Mouse (Mus musculus) cerebellum, postnatal 4 days (tissue): ENCODE data around the gene Klhl41.
A peak's percentile ranks its signal among the peaks of the same experiment; 100 is the strongest.
"Not testable (repeated sequence)": the region's sequence is repeated elsewhere in the genome, so short reads cannot be mapped to it uniquely, and the experiment has no call there.

Experiments used
- DNase-seq, 2 experiments: peaks; one replicate each; pipeline ENCODE4 v3.0.0; 2022; ENCODE audit warnings: low spot score in 2 of 2, mixed read lengths in 1 of 2

Gene Klhl41

GRCm38 (mm10) chr2:69669853-69670252 lies at the start of gene Klhl41:
Klhl41 (plus strand) TSS chr2:69670120.
- no peak for DNase-seq

GRCm38 (mm10) chr2:69629215-69629614 lies 40.7 kb upstream of the Klhl41 start:
- DNase-seq = no peak

GRCm38 (mm10) chr2:69629914-69630313 lies 40.0 kb upstream of the Klhl41 start:
- DNase-seq = no peak

- DNase-seq = no peak
Measured at GRCm38 (mm10) chr2:69630792-69631191, 39.1 kb upstream of the Klhl41 start.

DNA sequence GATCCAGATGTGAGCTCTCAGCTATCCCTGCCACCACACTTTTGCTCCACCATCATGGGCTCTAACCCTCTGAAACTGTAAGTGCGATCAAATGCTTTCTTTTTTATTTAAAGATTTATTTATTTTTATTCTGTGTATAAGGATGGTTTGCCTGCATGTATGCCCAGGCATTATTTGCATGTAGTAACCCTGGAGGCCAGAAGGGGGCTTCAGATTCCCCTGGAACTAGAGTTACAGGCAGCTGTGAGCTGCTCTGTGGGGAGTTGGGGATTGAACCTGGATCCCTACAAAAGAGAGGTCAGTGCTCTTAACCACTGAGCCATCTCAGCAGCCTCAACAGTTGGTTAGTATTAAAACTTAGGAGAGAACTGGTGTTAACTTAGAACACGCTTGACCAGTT lies 38.5 kb upstream of the Klhl41 start:
- no peak for DNase-seq

GRCm38 (mm10) chr2:69635064-69635701 lies 34.7 kb upstream of the Klhl41 start:
- peak in 1 of 2 experiments; percentile 37 for DNase-seq

- peak in 1 of 2 experiments; percentile 55 for DNase-seq
Measured at GRCm38 (mm10) chr2:69635807-69636206, 34.1 kb upstream of the Klhl41 start.

DNA sequence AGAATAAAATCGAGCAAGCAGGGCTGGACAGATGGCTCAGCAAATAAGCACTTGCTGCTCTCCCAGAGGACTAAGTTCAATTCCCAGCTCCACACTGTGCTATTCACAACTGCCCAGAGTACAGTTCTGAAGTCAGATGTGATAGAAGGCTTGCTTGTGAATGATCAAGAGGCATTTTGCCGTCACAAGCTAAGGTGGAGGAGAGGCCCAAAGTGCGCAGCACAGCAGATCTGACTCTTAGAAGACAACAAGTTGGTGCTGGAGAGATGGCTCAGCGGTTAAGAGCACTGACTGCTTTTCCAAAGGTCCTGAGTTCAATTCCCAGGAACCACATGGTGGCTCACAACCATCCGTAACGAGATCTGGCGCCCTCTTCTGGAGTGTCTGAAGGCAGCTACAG lies 31.9 kb upstream of the Klhl41 start:
- not testable (repeated sequence) for DNase-seq

DNA sequence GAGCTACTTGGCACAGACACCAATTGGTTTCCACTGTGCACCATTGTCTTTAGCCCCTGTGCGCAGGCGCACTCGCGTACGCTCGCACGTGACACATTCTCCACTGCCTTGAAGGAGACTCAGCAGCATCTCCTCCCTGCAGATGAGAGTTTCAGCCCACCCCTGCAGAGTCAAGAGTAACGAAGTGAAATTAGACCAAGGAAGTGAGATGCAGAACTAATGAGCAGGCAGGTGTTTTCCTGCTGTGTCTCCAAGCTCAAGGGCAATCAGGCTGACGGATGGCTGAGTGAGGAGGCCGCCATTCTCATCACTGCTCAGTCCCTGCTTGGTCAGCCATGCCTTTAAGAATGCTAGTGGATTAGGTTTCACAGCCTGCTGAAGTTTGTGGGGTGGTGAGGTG lies 29.8 kb upstream of the Klhl41 start:
- peak in 1 of 2 experiments; percentile 15 for DNase-seq

DNA sequence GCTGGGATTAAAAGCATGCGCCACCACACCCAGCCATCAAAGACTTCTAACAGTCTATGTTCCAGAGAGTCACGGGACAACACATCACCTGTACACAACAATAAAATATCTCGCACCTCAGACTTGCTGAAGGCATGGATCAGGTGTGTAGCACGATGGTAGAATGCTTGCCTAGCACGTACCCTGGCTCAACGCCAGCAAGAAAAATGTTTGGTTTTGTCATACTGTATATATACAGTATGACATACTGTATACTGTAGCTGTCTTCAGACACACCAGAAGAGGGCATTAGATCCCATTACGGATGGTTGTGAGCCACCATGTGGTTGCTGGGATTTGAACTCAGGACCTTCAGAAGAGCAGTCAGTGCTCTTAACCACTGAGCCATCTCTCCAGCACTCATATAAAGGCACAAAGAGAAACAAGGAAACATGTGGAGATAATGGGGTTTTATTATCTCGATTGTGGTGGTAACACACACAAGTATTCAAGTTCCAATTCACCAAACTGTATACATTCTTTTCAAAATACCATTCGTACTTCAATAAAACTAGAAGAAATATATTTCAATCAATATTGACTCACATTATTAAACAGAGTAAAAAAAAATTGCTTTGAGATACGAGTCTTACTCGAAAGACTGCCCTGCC lies 24.8 kb upstream of the Klhl41 start:
- DNase-seq = no peak

- DNase-seq = peak; percentile 85 to 91
Measured at GRCm38 (mm10) chr2:69646726-69647490, 23.0 kb upstream of the Klhl41 start, which contains the start of gene Bbs5. Bbs5 (plus strand) TSS chr2:69647171.

GRCm38 (mm10) chr2:69649716-69650115 lies 20.2 kb upstream of the Klhl41 start:
- DNase-seq = no peak

- DNase-seq = no peak
Measured at GRCm38 (mm10) chr2:69659326-69659725, 10.6 kb upstream of the Klhl41 start.

DNA sequence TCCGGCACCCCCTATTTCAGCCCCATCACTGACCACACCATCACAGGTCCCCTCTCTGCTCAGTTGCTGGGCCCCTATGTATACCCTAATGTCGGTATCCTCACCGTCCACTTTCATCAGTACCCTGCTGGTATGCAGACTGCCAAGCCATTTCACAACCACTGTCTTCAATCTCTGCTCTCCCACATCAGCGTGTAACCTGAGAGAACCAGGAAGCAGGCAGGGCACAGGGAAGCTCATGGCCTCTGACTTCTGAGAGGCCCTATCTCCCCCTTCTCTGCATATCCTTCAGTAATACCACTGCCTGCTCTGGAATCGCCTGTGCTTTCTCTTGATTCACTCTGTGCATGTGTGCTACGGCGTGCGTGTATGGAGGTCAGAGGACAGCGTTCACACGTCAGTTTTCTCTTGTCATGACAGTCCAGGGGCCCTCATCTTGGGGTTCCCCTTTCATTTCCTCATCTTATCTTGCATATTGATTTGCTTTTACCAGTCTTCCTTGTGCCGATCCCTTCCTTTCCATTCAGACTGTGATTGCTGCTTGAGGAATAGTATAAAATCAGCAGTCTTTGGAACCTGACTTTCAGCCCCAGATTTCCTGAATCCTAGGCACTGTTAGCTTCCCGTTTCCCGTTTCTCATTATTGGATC lies 6.0 kb upstream of the Klhl41 start:
- no peak for DNase-seq

- DNase-seq = no peak
Measured at GRCm38 (mm10) chr2:69667656-69668055, 2.3 kb upstream of the Klhl41 start.

GRCm38 (mm10) chr2:69668414-69668813 lies 1.5 kb upstream of the Klhl41 start:
- no peak for DNase-seq

- DNase-seq = no peak
Measured at GRCm38 (mm10) chr2:69673723-69674122, 3.8 kb downstream of the Klhl41 start.

- no peak for DNase-seq
Measured at GRCm38 (mm10) chr2:69675266-69675665, 5.3 kb downstream of the Klhl41 start.

- DNase-seq = no peak
Measured at GRCm38 (mm10) chr2:69676713-69677112, 6.8 kb downstream of the Klhl41 start.

- not testable (repeated sequence) for DNase-seq
Measured at GRCm38 (mm10) chr2:69677215-69677614, 7.3 kb downstream of the Klhl41 start.

- DNase-seq = no peak
Measured at GRCm38 (mm10) chr2:69679990-69680389, 10.1 kb downstream of the Klhl41 start.

- DNase-seq = no peak
Measured at GRCm38 (mm10) chr2:69681931-69682330, 12.0 kb downstream of the Klhl41 start.
